Mouse (Mus musculus): Measurements from ENCODE around the gene Fam83g. TPM values are rescaled to one million over a fixed set of nuclear protein-coding genes. Genes with fewer than 3 reads are reported as not detected.
A peak's percentile ranks its signal among the peaks of the same experiment; 100 is the strongest.

The Fam83g gene
- polyA plus RNA-seq, 1 experiment from 2014 or later = 0.18 TPM

DNA sequence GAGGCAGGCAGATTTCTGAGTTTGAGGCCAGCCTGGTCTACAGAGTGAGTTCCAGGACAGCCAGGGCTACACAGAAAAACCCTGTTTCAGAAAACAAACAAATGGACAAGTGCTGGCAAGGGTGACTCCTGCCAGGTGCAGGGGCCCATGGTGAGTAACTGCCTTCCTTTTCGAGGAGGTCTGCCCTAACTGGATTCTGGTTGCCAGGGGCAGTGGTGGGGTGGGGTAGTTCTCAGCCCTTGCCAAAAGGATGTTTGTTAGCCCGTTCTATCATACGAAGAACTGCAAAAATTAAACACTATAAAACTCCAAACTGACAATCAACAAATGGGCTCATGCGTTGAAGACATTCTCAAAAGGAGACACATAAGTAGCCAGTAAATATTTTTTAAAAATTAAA lies 34.3 kb upstream of the Fam83g start:
- Histone ChIP-seq H3K4me1 (ENCODE audit: control insufficient read depth, insufficient read depth, low read depth, low read length) (no peaks in the 10 kb centered on the region), H3K27me3 (replicated peaks; ENCODE audit: control insufficient read depth, insufficient read depth, low read length) (no peaks in the 10 kb centered on the region), H3K4me2 (ENCODE audit: low read length) (no peak overlapping the region), H3K9me3 (ENCODE audit: control insufficient read depth, low read length) (no peaks in the 10 kb centered on the region), H3K4me3 (ENCODE audit: low read length) (no peak overlapping the region), H3K9ac (ENCODE audit: low read depth, low read length) (no peak overlapping the region), H3K36me3 (ENCODE audit: control insufficient read depth, insufficient read depth, low read length) (no peaks in the 10 kb centered on the region), H3K27ac (ENCODE audit: low read depth, low read length) (no peak overlapping the region)
- ATAC-seq = no peak
- WGBS = 90% methylated on average over 4 of the region's 4 CpGs

DNA sequence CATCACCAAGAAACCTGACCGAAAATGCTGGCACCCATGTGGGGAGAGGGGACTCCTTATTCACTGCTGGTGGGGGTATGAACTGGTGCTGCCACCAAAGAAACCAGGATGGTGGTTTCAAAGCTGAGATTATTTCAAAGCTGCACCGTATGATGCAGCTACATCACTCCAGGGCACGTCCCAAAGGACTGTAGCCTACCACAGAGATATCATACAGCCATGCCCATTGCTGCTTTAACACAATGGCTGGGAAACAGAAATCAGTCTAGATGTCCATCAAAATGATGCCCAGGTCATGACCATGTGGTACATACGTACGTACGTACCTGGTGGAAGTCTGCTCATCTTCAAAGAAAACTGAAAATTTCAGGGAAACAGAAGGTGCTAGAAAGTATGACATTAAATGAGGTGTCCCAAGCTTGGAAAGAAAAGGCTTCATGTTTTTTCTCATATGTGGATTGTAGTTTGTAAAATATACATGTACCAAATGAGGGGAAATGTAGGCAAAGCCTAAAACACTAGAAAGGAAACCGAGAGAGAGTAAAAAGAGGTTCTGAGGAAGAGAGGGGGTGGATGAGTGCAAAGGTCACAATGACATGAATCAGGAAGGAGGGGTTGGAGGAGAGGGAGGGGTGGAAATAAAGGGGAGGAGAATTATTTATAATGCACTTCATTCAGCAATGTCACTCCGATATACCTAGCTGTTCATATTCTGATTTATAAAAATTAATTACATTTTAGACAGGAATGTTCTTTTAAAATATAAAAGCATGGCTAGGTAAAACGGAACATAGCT lies 33.2 kb upstream of the Fam83g start:
- H3K4me2 ChIP-seq (ENCODE audit: low read length) = no peak overlapping the region
- no peaks in the 10 kb centered on the region for H3K27me3 ChIP-seq (replicated peaks; ENCODE audit: control insufficient read depth, insufficient read depth, low read length)
- H3K9me3 ChIP-seq (ENCODE audit: control insufficient read depth, low read length) = no peaks in the 10 kb centered on the region
- no peaks in the 10 kb centered on the region for H3K4me1 ChIP-seq (ENCODE audit: control insufficient read depth, insufficient read depth, low read depth, low read length)
- no peak overlapping the region for H3K27ac ChIP-seq (ENCODE audit: low read depth, low read length)
- WGBS = 86% methylated on average over 9 of the region's 9 CpGs
- no peak overlapping the region for H3K9ac ChIP-seq (ENCODE audit: low read depth, low read length)
- ATAC-seq = no peak
- no peaks in the 10 kb centered on the region for H3K36me3 ChIP-seq (ENCODE audit: control insufficient read depth, insufficient read depth, low read length)
- H3K4me3 ChIP-seq (ENCODE audit: low read length) = no peak overlapping the region

GRCm38 (mm10) chr11:61652216-61652615 lies 31.7 kb upstream of the Fam83g start:
- no peaks in the 10 kb centered on the region for H3K9me3 ChIP-seq (ENCODE audit: control insufficient read depth, low read length)
- H3K27me3 ChIP-seq (replicated peaks; ENCODE audit: control insufficient read depth, insufficient read depth, low read length) = no peaks in the 10 kb centered on the region
- no peak overlapping the region for H3K27ac ChIP-seq (ENCODE audit: low read depth, low read length)
- H3K4me1 ChIP-seq (ENCODE audit: control insufficient read depth, insufficient read depth, low read depth, low read length) = no peaks in the 10 kb centered on the region
- H3K9ac ChIP-seq (ENCODE audit: low read depth, low read length) = no peak overlapping the region
- no peak for ATAC-seq
- no peaks in the 10 kb centered on the region for H3K36me3 ChIP-seq (ENCODE audit: control insufficient read depth, insufficient read depth, low read length)
- H3K4me3 ChIP-seq (ENCODE audit: low read length) = no peak overlapping the region
- 90% methylated on average over 5 of the region's 5 CpGs for WGBS
- no peak overlapping the region for H3K4me2 ChIP-seq (ENCODE audit: low read length)

DNA sequence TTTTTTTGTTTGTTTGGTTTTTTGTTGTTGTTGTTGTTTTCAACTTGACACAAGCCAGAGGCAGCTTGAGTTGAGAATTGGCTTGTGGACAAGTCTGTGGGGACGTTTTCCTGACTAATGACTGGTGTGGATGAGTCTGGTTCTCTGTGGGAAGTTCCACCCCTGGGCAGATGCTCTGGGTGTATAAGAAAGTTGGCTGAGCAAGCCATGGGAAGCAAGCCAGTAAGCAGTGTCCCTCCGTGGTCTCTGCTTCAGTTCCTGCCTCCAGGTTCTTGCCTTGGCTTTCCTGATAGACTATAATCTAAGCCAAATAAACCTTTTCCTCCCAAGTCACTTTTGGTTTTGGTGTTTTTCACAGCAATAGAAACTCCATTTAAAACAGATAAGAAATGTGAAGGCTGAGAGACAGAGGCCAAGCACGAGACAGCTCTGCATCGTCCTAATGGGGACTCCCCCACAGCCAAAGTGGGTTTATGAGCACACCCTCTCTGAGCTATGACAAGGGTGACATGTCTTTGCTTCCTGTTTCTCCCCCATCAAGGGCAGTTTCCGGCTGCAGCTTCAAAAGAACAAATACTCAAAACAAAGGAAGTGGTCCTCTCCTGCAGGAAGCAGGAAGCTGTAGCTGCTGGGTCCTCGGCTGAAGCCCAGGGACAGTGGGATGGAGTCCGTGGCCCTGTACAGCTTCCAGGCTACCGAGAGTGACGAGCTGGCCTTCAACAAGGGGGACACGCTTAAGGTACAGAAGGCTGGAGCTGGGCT lies 31.0 kb upstream of the Fam83g start, which contains the start of gene Grap:
Gene Grap (plus strand): TSS at position 580 of the 762 bp plus-strand sequence.
- Histone ChIP-seq H3K4me3 (ENCODE audit: low read length) (peak within 1 kb of the TSS; percentile 10; the same call in 1 of the 2 replicates), H3K27ac (ENCODE audit: low read depth, low read length) (no peak within 1 kb of the TSS), H3K9ac (ENCODE audit: low read depth, low read length) (no peak within 1 kb of the TSS), H3K9me3 (ENCODE audit: control insufficient read depth, low read length) (no peaks in the 10 kb centered on the region), H3K4me2 (ENCODE audit: low read length) (peak within 1 kb of the TSS; percentile 3; the same call in 1 of the 2 replicates), H3K27me3 (replicated peaks; ENCODE audit: control insufficient read depth, insufficient read depth, low read length) (no peaks in the 10 kb centered on the region), H3K4me1 (ENCODE audit: control insufficient read depth, insufficient read depth, low read depth, low read length) (no peaks in the 10 kb centered on the region), H3K36me3 (ENCODE audit: control insufficient read depth, insufficient read depth, low read length) (no peaks in the 10 kb centered on the region)
- no peak for ATAC-seq
- 75% methylated on average over 10 of the region's 10 CpGs for WGBS

- H3K4me3 ChIP-seq (ENCODE audit: low read length) = peak overlapping the region; percentile 10; the same call in 1 of the 2 replicates
- ATAC-seq = no peak
- no peaks in the 10 kb centered on the region for H3K9me3 ChIP-seq (ENCODE audit: control insufficient read depth, low read length)
- H3K36me3 ChIP-seq (ENCODE audit: control insufficient read depth, insufficient read depth, low read length) = no peaks in the 10 kb centered on the region
- H3K27me3 ChIP-seq (replicated peaks; ENCODE audit: control insufficient read depth, insufficient read depth, low read length) = no peaks in the 10 kb centered on the region
- no peak overlapping the region for H3K9ac ChIP-seq (ENCODE audit: low read depth, low read length)
- H3K27ac ChIP-seq (ENCODE audit: low read depth, low read length) = no peak overlapping the region
- H3K4me2 ChIP-seq (ENCODE audit: low read length) = peak overlapping the region; percentile 3; the same call in 1 of the 2 replicates
- 80% methylated on average over 2 of the region's 2 CpGs for WGBS
- H3K4me1 ChIP-seq (ENCODE audit: control insufficient read depth, insufficient read depth, low read depth, low read length) = no peaks in the 10 kb centered on the region
Measured at GRCm38 (mm10) chr11:61653568-61653967, 30.3 kb upstream of the Fam83g start.

DNA sequence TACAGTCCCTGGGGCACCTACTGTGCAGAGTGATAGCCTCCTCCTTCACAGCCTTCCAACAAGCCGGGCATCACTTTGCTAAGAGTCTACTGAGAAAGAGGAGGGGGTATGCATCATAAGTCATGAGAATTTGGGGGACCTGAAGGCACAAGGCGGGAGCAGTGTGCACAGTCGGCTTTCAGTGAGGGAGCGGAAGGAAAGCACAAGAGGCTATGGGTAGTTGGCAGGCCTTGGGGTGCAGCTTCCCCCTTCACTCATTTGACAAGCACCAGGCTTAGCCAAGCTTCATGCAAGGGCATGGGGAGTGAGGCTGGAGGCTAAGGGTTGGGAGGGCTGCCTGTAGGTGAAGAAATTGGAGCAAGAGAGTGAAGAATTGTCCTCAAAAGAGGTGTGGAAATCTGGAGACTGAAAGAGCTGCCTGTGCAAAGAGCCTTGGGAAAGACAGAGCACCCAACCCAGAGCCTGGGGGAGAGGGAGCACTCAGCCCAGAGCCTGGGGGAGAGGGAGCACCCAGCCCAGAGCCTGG lies 29.0 kb upstream of the Fam83g start:
- H3K9me3 ChIP-seq (ENCODE audit: control insufficient read depth, low read length) = no peaks in the 10 kb centered on the region
- WGBS = 92% methylated on average over 4 of the region's 4 CpGs
- H3K27ac ChIP-seq (ENCODE audit: low read depth, low read length) = no peak overlapping the region
- no peak overlapping the region for H3K4me3 ChIP-seq (ENCODE audit: low read length)
- no peak overlapping the region for H3K9ac ChIP-seq (ENCODE audit: low read depth, low read length)
- H3K4me2 ChIP-seq (ENCODE audit: low read length) = no peak overlapping the region
- H3K36me3 ChIP-seq (ENCODE audit: control insufficient read depth, insufficient read depth, low read length) = no peaks in the 10 kb centered on the region
- ATAC-seq = no peak
- H3K27me3 ChIP-seq (replicated peaks; ENCODE audit: control insufficient read depth, insufficient read depth, low read length) = no peaks in the 10 kb centered on the region
- H3K4me1 ChIP-seq (ENCODE audit: control insufficient read depth, insufficient read depth, low read depth, low read length) = peaks cover 3% of the 10 kb centered on the region; the same call in 1 of the 2 replicates

GRCm38 (mm10) chr11:61655649-61656048 lies 28.2 kb upstream of the Fam83g start:
- 60% methylated on average over 4 of the region's 4 CpGs for WGBS

DNA sequence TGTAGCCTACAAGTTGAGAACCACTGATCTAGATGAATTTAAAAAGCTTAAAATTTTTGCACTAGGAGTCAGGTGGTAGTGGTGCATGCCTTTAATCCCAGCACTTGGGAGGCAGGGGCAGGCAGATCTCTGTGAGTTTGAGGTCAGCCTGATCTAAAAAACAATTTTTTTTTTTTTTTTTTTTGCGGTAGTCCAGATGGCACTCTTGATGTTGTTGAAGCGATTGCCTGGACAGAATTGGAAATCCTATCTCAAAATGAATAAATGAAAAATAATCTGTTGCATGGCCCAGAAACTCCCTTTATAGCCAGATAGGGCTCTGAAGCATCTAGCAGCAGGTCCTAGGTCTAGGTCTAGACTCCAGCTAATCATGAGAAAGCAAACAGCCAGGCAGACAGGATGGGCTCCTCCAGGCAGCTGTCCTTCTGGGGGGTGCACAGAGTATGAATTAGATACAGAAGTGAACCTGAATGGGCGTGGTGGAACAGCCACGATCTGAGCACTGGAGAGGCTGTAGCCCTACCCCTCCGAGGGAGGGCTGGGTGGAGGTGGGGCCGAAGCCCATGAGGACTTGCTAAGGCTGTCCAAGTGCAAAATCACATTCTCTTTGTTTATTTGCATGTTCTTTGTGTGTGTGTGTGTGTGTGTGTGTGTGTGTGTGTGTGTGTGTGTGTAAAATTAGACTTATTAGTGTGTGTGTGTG lies 27.6 kb upstream of the Fam83g start:
- no peak overlapping the region for H3K9ac ChIP-seq (ENCODE audit: low read depth, low read length)
- no peaks in the 10 kb centered on the region for H3K9me3 ChIP-seq (ENCODE audit: control insufficient read depth, low read length)
- H3K27me3 ChIP-seq (replicated peaks; ENCODE audit: control insufficient read depth, insufficient read depth, low read length) = no peaks in the 10 kb centered on the region
- no peak overlapping the region for H3K4me2 ChIP-seq (ENCODE audit: low read length)
- no peak overlapping the region for H3K27ac ChIP-seq (ENCODE audit: low read depth, low read length)
- H3K4me3 ChIP-seq (ENCODE audit: low read length) = no peak overlapping the region
- ATAC-seq = no peak
- WGBS = 68% methylated on average over 6 of the region's 6 CpGs
- H3K36me3 ChIP-seq (ENCODE audit: control insufficient read depth, insufficient read depth, low read length) = no peaks in the 10 kb centered on the region
- H3K4me1 ChIP-seq (ENCODE audit: control insufficient read depth, insufficient read depth, low read depth, low read length) = peaks cover 3% of the 10 kb centered on the region; the same call in 1 of the 2 replicates

More at GRCm38 (mm10) chr11:61655649-61656048, 28.2 kb upstream of the Fam83g start:
- H3K36me3 ChIP-seq (ENCODE audit: control insufficient read depth, insufficient read depth, low read length) = no peaks in the 10 kb centered on the region
- no peak overlapping the region for H3K27ac ChIP-seq (ENCODE audit: low read depth, low read length)
- no peak overlapping the region for H3K4me3 ChIP-seq (ENCODE audit: low read length)
- H3K9ac ChIP-seq (ENCODE audit: low read depth, low read length) = no peak overlapping the region
- no peaks in the 10 kb centered on the region for H3K27me3 ChIP-seq (replicated peaks; ENCODE audit: control insufficient read depth, insufficient read depth, low read length)
- no peak overlapping the region for H3K4me2 ChIP-seq (ENCODE audit: low read length)
- ATAC-seq = no peak
- peaks cover 3% of the 10 kb centered on the region; the same call in 1 of the 2 replicates for H3K4me1 ChIP-seq (ENCODE audit: control insufficient read depth, insufficient read depth, low read depth, low read length)
- H3K9me3 ChIP-seq (ENCODE audit: control insufficient read depth, low read length) = no peaks in the 10 kb centered on the region
